Mouse (Mus musculus) kidney, postnatal 25 days (tissue): ENCODE data around the gene Ispd.

Experiments used
- DNase-seq, 2 experiments: peaks; one replicate each; pipeline ENCODE4 v3.0.0; 2021; ENCODE audit warnings: mixed read lengths in 2 of 2

The Ispd gene

DNA sequence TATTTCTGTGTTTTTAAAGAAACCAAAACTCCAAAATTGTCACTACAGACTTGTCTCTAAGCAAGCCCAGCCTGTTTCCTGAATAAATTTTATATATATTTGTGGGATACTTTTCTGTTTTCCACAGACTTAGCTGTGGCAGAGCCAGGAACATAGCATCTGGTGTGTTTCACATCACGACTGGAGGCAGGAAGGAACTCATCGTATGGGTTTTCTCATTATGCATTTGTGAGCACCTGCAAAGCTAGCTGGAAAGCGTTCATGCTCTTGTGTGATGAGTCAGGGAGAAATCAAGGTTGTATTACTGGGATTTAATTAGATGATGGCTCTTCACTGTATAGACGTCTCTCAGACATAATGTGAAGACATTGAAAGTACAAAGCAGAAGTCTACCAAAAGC, 90.2 kb downstream of the Ispd start:
- DNase-seq, result no peak

DNA sequence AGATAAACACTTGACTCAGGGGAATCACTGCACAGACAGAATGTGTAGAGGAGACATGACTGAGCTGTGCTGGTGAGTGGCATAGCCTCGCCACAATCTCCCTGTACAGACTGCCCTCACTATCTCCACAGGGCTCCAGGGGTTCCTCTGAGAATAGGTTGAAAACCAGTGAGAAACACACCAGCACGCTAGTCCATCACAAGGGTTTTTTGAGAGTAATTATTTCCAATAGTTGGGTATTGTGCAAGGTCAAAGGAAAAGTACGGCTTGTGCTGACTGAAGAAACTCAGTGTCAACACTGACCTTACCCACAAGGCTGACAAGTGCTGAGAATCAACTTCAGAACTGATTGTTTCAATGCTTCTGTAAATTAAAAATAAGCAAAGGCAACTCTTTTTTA, 92.9 kb downstream of the Ispd start:
- DNase-seq, result no peak

DNA sequence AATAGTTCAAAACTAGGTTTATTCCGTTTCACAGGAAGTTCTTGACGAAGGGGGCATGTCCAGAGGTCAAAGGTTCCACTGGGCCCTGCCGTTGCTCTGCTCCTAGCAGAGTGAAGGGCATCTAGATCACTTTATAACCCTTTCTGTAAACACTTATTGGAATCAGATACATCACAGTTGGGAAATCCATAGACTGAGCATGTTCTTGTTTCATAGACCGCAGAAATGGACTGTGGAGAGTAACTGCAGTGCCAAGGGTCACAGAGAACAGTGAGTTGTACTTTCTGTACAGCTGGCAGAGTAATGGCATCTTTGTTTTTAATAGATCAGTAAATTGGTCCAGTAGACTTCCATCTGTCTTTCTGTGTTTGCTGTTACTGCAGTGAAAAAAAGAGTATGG, 94.0 kb downstream of the Ispd start:
- DNase-seq, result no peak

GRCm38 (mm10) chr12:36476476-36476875, 95.2 kb downstream of the Ispd start:
- DNase-seq, result peak in 1 of 2 experiments; percentile 59

DNA sequence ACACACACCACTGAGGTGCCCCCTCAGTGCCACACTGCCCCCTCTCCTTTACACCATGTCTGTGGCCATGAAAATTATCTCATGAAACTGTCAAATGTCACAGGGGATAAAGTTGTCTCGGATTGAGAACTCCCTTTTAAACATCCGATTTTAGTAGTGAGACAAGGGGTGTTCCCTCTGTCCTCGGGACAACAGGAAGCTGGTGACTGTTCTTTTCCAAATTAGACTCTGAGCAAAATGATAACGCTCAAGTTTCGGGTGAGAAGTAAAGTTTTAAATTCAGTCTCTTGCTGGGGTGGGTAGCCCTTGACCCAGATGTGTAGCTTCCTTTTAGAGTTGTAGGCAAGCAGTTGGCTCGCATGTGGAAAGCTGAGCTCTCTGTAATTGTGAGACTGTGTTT, 96.3 kb downstream of the Ispd start:
- DNase-seq, result peak in 1 of 2 experiments; percentile 34

DNA sequence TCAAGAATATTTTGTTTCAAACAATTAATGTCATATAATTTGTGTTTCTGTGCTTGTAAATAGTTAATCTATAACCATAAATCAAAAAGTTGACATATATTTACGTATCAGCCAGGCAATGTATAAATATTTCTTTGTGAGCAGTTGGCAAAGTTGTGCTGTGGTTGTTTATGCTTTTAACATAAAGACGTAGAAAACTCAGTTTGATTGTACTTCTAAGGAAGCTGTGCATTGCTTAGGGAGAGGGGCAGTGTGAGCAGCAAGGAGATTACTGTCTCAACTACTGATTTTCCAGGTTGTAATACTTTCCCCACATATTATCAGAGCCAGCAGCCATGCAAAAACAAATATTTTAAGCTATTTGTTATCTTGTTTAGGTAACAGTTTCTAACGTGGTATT, 96.7 kb downstream of the Ispd start:
- no peak for DNase-seq

GRCm38 (mm10) chr12:36481742-36482141, 100.5 kb downstream of the Ispd start:
- DNase-seq, result no peak

GRCm38 (mm10) chr12:36483346-36483745, 102.1 kb downstream of the Ispd start:
- no peak for DNase-seq

DNA sequence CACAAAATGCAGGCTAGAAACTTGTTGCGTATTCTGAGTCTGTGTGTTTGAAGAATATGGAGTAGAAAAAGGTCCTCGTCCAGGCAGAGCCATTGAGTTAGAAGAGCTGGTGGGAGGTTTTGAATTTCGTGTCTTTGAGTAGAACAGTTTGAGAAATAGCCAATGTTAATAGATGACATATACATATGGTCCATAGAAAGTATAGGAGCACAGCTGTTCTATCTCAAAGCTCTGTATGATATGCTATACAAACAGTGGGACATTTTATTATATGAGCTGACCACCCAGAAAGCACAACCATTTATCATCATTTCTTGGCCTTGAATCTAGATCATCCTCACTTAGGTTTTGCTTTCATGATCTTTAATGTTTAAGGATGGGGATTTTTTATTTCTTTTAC, 116.3 kb downstream of the Ispd start:
- no peak for DNase-seq

DNA sequence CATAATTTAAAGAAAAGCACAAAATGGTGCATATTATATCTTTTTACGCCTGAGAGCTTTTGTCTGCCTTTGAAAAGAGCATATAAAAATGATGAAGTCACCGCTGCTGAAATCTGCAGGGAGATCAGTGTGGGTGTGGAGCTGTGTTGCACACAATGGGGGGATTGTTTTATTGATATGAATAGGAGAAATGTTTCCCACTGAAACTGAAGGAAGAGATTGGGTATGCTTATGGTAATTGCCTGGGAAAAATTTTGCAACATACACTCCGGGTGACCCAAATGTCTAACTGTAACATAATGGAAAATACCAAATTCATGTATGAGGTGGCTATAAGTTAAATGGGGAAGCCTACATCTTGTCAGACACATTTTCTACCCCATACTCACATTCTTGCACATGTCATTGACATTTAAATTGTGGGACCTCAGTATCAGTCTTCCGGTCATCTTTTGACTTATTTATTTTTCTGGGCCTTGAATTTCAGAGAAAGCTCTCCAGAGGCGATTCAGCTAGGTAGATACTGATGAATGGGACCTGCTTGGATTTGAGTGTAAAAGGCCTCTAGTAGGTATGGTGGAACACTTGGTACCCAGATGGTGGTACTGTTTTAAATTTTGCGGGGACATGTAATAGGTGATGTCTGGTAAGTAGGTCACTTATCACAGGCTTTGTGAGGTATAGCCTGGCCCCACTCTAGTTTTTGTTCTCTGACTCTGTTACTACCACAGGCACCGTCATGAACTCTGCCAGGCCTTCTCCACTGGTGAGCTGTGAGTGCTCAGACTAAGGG, 126.1 kb downstream of the Ispd start:
- no peak for DNase-seq

DNA sequence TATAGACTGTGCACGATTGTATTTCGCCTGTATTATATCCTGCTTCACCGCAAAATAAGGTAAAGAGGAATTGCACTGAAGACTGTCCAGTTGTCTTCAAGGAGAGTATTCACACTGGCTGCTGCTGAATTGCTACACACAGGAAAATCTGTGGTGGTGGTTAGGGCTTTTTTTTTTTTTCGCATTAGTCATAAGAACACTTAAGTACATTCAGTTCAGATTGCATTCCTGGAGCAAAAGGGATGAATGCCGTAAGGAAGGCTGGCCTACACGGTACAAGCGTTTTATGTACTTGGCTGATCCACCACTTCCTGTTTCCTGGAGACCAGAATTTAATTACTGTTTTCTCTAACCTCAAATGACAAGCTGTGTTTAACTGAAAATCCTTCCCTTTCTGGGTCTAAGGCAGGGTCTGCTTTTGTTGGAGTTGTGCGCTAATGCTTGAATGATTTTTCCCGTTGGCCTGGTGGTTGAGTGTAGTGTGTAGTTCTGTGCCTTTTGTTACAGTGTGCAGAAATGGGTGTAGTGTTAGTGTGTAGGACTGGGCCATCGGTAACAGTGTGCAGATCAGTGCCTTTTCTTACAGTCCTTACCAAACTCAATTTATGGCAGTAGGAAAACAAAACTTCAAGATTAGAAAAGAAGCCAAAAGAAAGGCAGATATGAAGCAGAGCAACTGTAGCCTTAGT, 128.8 kb downstream of the Ispd start:
- peak; percentile 22 to 53 for DNase-seq

DNA sequence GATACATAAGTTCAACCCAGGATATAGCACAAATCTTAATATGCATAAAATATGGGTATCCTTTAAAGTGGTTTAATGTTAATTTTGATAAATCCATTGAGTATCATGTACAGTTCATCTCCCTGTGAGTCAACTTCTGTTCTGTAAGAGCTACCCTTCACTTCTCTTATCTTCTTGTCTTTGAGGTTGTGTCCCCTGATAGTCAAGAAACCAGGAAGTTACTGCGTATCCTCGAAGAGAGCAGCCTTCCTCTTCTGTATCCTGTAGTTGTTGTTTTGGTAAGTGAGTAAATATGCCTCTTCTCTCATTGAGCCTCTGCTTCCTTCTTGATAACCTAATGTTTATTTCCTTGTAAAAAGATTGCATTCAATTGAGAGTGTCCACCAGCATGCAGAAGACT, 140.5 kb downstream of the Ispd start:
- DNase-seq, result no peak

DNA sequence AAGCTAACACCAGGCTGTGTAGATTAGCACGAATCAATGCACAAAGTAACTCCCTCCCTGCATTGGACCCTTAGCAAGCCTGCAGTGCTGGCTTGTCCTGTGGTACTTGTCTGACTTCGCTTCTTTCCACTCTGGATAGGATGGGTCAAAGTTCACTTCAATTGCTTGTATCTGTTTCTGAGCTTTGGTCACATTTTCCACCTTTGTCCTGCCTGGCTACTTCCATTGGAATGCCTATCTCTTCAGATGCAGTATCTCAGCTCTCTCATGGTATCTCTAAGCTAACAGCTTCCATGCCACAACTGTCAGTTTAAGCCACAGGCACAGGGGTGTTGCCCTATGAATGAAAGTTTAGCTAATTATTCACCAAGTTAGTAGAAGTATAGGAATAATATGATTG, 142.3 kb downstream of the Ispd start:
- DNase-seq, result peak; percentile 8 to 39

- DNase-seq, result no peak
These were observed 149.7 kb downstream of the Ispd start for GRCm38 (mm10) chr12:36530920-36531319.

GRCm38 (mm10) chr12:36531421-36532072, 150.3 kb downstream of the Ispd start:
- peak in 1 of 2 experiments; percentile 14 for DNase-seq

DNA sequence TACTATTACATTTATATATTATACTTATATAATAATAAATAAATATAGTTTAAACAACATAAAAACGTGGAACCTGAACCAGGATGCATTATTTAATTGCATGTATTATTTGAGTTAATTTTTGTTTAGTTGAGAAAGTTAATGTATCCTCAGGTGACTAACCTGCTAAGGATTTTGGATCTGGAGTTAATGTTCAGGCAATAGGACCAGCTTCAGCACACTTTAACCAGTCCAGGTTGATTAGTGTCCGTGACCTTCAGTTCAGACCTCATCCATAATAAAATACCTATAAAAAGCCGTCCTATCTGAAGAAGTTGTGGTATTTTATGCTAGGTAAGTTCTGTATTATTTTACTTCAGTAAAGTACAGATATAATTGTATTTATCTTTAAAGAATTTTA, 151.3 kb downstream of the Ispd start:
- DNase-seq, result no peak

DNA sequence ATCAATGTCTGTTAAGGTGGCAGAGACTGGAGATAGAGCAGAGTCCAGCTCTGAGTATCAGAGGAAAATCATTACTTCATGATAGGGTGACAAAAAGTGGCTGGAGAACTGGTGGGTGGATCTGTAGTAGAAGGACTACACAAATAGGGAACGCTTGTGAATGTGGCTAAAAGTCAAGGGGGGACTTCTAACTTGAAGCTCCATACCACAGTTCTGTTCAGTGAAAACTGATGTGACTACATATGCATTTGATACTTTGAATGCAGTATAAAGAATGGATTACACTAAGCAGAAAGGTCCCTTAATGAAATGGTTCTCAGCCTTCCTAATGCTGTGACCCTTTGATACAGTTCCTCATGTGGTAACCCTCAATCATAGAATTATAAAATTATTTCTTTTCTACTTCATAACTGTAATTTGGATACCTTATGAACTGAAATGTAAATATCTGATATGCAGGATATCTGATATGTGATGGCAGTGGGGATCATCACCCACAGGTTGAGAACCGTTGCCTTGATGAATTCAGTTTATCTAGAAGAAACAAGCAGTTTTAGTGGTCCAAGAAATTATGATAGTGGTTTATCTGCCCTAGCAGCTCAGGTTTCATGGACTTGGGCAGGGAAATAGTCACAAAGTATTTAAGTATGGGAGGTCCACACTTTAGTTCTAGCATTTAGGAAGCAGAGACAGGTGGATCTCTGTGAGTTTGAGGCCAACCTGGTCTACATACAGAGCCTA, 152.1 kb downstream of the Ispd start:
- no peak for DNase-seq

DNA sequence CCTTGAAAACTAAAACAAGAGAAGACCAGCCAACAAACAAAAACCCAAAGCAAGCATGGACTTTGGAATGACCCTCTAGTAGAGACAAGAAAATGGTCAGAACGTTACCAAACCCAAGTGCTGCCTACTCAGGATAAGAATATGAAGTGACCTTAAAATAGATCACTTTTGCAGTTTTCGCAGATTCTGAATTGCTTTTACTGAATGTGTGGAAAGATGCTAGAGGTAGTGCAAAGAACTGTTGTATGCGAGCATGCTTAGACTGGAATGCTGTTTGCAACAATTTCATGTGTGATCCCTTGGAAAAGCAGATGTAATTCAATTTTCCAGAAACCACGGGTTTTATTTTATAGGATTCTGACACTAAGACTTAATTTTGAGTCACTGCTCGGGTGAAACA, 153.3 kb downstream of the Ispd start:
- DNase-seq, result no peak

- DNase-seq, result no peak
These were observed 164.1 kb downstream of the Ispd start for GRCm38 (mm10) chr12:36545318-36545717.

DNA sequence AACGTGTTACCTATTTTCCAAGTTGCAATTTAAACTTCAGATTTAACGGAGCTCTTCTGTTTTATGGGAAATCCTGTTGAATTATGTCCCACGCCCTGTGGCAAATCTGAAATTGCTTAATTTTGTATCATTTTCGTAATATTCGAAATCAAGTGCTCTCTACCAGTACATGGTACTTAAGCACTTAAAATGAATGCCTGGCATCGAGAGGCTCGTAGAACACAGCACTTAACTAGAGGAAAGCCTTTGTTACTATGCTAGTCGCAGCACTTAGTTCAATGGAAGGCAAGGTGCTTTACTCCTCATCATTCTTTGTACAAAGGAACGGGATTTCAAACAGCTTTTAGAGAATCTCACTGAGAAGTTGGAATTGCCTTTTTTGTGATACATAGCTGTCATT, 168.2 kb downstream of the Ispd start:
- DNase-seq, result no peak

DNA sequence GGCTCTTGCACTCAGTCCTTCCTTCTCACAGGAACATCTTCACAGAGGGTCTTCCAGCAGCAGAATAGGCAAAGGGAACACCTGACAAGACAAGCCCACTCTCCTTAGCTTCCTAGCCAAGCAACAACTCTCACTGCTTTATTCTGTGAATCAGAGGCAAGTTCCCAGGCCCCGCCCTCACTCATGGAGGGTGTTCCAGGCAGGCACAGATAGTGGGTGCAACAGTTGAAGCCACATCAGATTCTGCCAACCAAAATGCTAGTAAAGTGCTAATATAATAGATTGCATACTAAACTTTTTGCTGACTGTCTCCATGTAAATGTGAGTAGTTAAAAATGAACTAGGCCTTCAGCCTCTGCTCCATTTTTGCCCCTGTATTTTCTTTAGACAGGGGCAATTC, 173.4 kb downstream of the Ispd start:
- no peak for DNase-seq

DNA sequence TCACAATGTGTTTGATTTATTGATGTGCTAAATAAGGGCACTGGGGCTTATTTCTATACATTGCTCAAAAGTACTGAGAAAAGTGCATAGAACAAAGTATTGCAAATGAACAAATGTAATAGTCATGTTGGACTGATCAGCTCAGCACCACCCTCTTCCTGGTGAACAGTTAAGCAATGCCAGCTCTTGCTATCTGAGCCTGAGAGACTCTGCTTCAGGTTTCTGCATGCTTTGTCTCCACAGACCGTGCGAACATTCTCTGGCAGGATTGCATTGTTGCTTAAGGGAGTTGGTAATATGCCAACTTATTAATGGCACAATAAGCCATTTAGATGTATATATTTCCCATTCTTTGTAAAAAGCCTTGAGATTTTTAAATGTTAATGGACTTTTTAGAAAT, 182.9 kb downstream of the Ispd start:
- no peak for DNase-seq

GRCm38 (mm10) chr12:36566974-36567373, 185.7 kb downstream of the Ispd start:
- DNase-seq, result no peak
